Mouse (Mus musculus) bone marrow macrophage, adult 2 months (primary cell): Measurements from ENCODE around the gene Asf1b. TPM values are rescaled to one million over a fixed set of nuclear protein-coding genes. Genes with fewer than 3 reads are reported as not detected.
A peak's percentile ranks its signal among the peaks of the same experiment; 100 is the strongest.

Source experiments
- H3K27ac ChIP-seq: 2 replicates; pipeline ENCODE4 v1.5.1; 2012; ENCODE audit warnings: low read depth, low read length; ENCODE audit not compliant: insufficient read depth
- H3K4me1 ChIP-seq: 2 replicates; pipeline ENCODE4 v1.6.1; 2012; ENCODE audit warnings: low read length; ENCODE audit not compliant: control insufficient read depth, insufficient read depth
- H3K4me3 ChIP-seq: 2 replicates; pipeline ENCODE4 v1.5.1; 2012; ENCODE audit warnings: mild to moderate bottlenecking, low read length, moderate library complexity; ENCODE audit not compliant: insufficient read depth
- CTCF ChIP-seq: IDR thresholded peaks from 2 replicates; pipeline ENCODE4 v1.5.1; 2012; ENCODE audit warnings: low read depth, mild to moderate bottlenecking, low read length, moderate library complexity
- POLR2A ChIP-seq: IDR thresholded peaks from 2 replicates; pipeline ENCODE4 v1.6.1; 2012; ENCODE audit warnings: mild to moderate bottlenecking, low read depth, low read length, borderline replicate concordance
- polyA plus RNA-seq: library from polyadenylated mRNA; stranded (reverse); fragments of >200 nt; gene quantifications from 2 replicates; pipeline ENCODE4 v1.2.4, GENCODE M21; 2012; ENCODE audit not compliant: missing spikeins, insufficient read depth, insufficient read length

Gene Asf1b
- polyA plus RNA-seq, 1 experiment: 42.9 TPM

- Histone ChIP-seq H3K4me3 (peak within 1 kb of the TSS; percentile 55), H3K4me1 (peaks cover 7% of the 10 kb centered on the region), H3K27ac (no peak within 1 kb of the TSS)
- no peak for TF ChIP-seq CTCF
Observed at GRCm38 (mm10) chr8:84011705-84012498, 56.6 kb downstream of the Asf1b start, which contains the start of gene 2210011C24Rik. TSS of gene 2210011C24Rik (minus strand) at chr8:84012171.

GRCm38 (mm10) chr8:84012499-84013165 lies 57.3 kb downstream of the Asf1b start:
- Histone ChIP-seq H3K27ac (no peak overlapping the region), H3K4me3 (peak overlapping the region; percentile 55; the same call in 1 of the 2 replicates), H3K4me1 (peaks cover 7% of the 10 kb centered on the region)
- TF ChIP-seq CTCF (no peak), POLR2A (no peak)

- no peak for TF ChIP-seq POLR2A
- Histone ChIP-seq H3K27ac (no peak overlapping the region), H3K4me1 (peaks cover 7% of the 10 kb centered on the region), H3K4me3 (no peak overlapping the region)
Observed at GRCm38 (mm10) chr8:84015833-84016232, 60.5 kb downstream of the Asf1b start.

- TF ChIP-seq POLR2A: no peak
- TF ChIP-seq CTCF: no peak
- H3K27ac ChIP-seq: no peak overlapping the region
- peaks cover 4% of the 10 kb centered on the region; the same call in 1 of the 2 replicates for H3K4me1 ChIP-seq
- no peak overlapping the region for H3K4me3 ChIP-seq
Observed at GRCm38 (mm10) chr8:84019738-84020137, 64.4 kb downstream of the Asf1b start.

Other genes starting within 250 kb of the Asf1b start
- 27.9 and 28.4 TPM in 2 replicates for gene Ddx39, start 240.3 kb upstream of the Asf1b start, polyA plus RNA-seq
- gene Adgre5, start 214.2 kb upstream of the Asf1b start, polyA plus RNA-seq: 55.5 and 62.9 TPM in 2 replicates
- gene Adgrl1, start 55.4 kb upstream of the Asf1b start, polyA plus RNA-seq: 0.31 and 2.0 TPM in 2 replicates
- gene Gm10644, start 302 bp upstream of the Asf1b start, polyA plus RNA-seq: 0.98 and 1.3 TPM in 2 replicates
- gene Prkaca, start 17.5 kb downstream of the Asf1b start, polyA plus RNA-seq: 73.1 and 81.8 TPM in 2 replicates
- gene Samd1, start 42.2 kb downstream of the Asf1b start, polyA plus RNA-seq: 70.3 and 82.9 TPM in 2 replicates
- 0.56 TPM in 1 of 2 replicates, not detected in the other for gene 1700067K01Rik, start 46.0 kb downstream of the Asf1b start, polyA plus RNA-seq
- gene 2210011C24Rik, start 56.7 kb downstream of the Asf1b start, polyA plus RNA-seq: 2.4 and 2.8 TPM in 2 replicates
- gene Palm3, start 66.0 kb downstream of the Asf1b start, polyA plus RNA-seq: not detected in 2 replicates
- gene Il27ra, start 87.1 kb downstream of the Asf1b start, polyA plus RNA-seq: 0.68 and 1.7 TPM in 2 replicates
- gene Rln3, start 89.5 kb downstream of the Asf1b start, polyA plus RNA-seq: not detected in 2 replicates
- gene Gm10643, start 109.6 kb downstream of the Asf1b start, polyA plus RNA-seq: 0.58 and 1.0 TPM in 2 replicates
- gene Rfx1, start 111.3 kb downstream of the Asf1b start, polyA plus RNA-seq: 17.2 TPM in 2 replicates
- gene Dcaf15, start 149.3 kb downstream of the Asf1b start, polyA plus RNA-seq: 17.2 and 23.7 TPM in 2 replicates
- gene Podnl1, start 170.5 kb downstream of the Asf1b start, polyA plus RNA-seq: 0.39 and 0.74 TPM in 2 replicates
- 23.6 and 28.8 TPM in 2 replicates for gene Cc2d1a, start 192.4 kb downstream of the Asf1b start, polyA plus RNA-seq
- gene 4930432K21Rik, start 192.5 kb downstream of the Asf1b start, polyA plus RNA-seq: 0.49 and 1.2 TPM in 2 replicates
- not detected in 2 replicates for gene Nanos3, start 229.7 kb downstream of the Asf1b start, polyA plus RNA-seq